Mouse (Mus musculus) erythroid progenitor cell, adult 5-6 weeks (primary cell): ENCODE data around the gene Ankdd1b. TPM values are rescaled to one million over a fixed set of nuclear protein-coding genes. Genes with fewer than 3 reads are reported as not detected.

Experiments used
- ATAC-seq: replicated peaks from 2 replicates; pipeline ENCODE4 v1.8.0; 2016; ENCODE audit warnings: moderate number of reproducible peaks, mild to moderate bottlenecking, moderate TSS enrichment, inconsistent platforms; ENCODE audit not compliant: poor library complexity, low FRiP score, severe bottlenecking
- total RNA-seq, 2 experiments: library from RNA; stranded (forward) in 1 of 2; stranded (reverse) in 1 of 2; fragments of 150-400 nt in 1 of 2; fragments of 186-747, 209-891 nt in 1 of 2; gene quantifications; 2 replicates each; pipeline versions ENCODE4 v1.2.3 to v1.2.4; 2015 to 2017; ENCODE audit warnings: low replicate concordance in 2 of 2

Ankdd1b gene
- total RNA-seq, 2 experiments from 2014 or later, result not detected

GRCm38 (mm10) chr13:96458018-96458417 lies 13.0 kb downstream of the Ankdd1b start:
- ATAC-seq, result no peak

GRCm38 (mm10) chr13:96457566-96457965 lies 13.4 kb downstream of the Ankdd1b start:
- ATAC-seq, result no peak

GRCm38 (mm10) chr13:96454288-96454687 lies 16.7 kb downstream of the Ankdd1b start:
- ATAC-seq, result no peak

GRCm38 (mm10) chr13:96452621-96453020 lies 18.4 kb downstream of the Ankdd1b start:
- ATAC-seq, result no peak

GRCm38 (mm10) chr13:96451386-96452140 lies 19.4 kb downstream of the Ankdd1b start:
- ATAC-seq, result no peak

- ATAC-seq, result no peak
These were observed 20.1 kb downstream of the Ankdd1b start for GRCm38 (mm10) chr13:96450869-96451268.

- no peak for ATAC-seq
These were observed 20.7 kb downstream of the Ankdd1b start for GRCm38 (mm10) chr13:96450205-96450856.

GRCm38 (mm10) chr13:96440436-96440835 lies 30.6 kb downstream of the Ankdd1b start:
- no peak for ATAC-seq

GRCm38 (mm10) chr13:96436921-96437320 lies 34.1 kb downstream of the Ankdd1b start:
- ATAC-seq, result no peak

- ATAC-seq, result no peak
These were observed 35.2 kb downstream of the Ankdd1b start for GRCm38 (mm10) chr13:96435793-96436192.

GRCm38 (mm10) chr13:96434899-96435331 lies 36.1 kb downstream of the Ankdd1b start:
- no peak for ATAC-seq

- no peak for ATAC-seq
These were observed 37.3 kb downstream of the Ankdd1b start for GRCm38 (mm10) chr13:96433648-96434190.

- ATAC-seq, result no peak
These were observed 38.0 kb downstream of the Ankdd1b start for GRCm38 (mm10) chr13:96433041-96433440.

GRCm38 (mm10) chr13:96432376-96432811 lies 38.6 kb downstream of the Ankdd1b start:
- ATAC-seq, result no peak

- 0 out of 2 replicates have a peak, but pooled peaks have one; percentile 50 for ATAC-seq
These were observed 39.3 kb downstream of the Ankdd1b start for GRCm38 (mm10) chr13:96431595-96432156.

- no peak for ATAC-seq
These were observed 42.5 kb downstream of the Ankdd1b start for GRCm38 (mm10) chr13:96428531-96428930.

- ATAC-seq, result no peak
These were observed 45.0 kb downstream of the Ankdd1b start for GRCm38 (mm10) chr13:96426044-96426443.

- no peak for ATAC-seq
These were observed 46.3 kb downstream of the Ankdd1b start for GRCm38 (mm10) chr13:96424496-96425274.

GRCm38 (mm10) chr13:96421230-96421629 lies 49.8 kb downstream of the Ankdd1b start:
- no peak for ATAC-seq

GRCm38 (mm10) chr13:96418487-96418886 lies 52.5 kb downstream of the Ankdd1b start:
- ATAC-seq, result no peak
